Mouse (Mus musculus): ENCODE measurements at regions not wholly inside any gene's neighbourhood (a gene's known extent, or its start where the extent isn't known, plus 50 kb on each side); places are given as distances from the start of the nearest gene placed in this dataset.

- TF ChIP-seq POLR2A (IDR thresholded peaks at IDR 0.05; ENCODE audit: borderline replicate concordance, control insufficient read depth, low read depth, low read length): no peak
- no peak for TF ChIP-seq CTCF (IDR thresholded peaks at IDR 0.05; ENCODE audit: control insufficient read depth, insufficient read depth, low read length)
Measured at GRCm38 (mm10) chr2:94215455-94215854, 57.7 kb upstream of the Hsd17b12 start.

Data from bone marrow, adult 2 months (tissue).